Mouse (Mus musculus) pancreas, adult 10 weeks (tissue): ENCODE data around the gene 1110008L16Rik. TPM values are rescaled to one million over a fixed set of nuclear protein-coding genes. Genes with fewer than 3 reads are reported as not detected.

Source experiments
- polyA plus RNA-seq: library from polyadenylated mRNA; stranded (reverse); fragments of 350-450 nt; fragmentation: Illumina TruSeq; extraction: RNeasy Lipid Tissue Mini Kit (QIAGEN cat#74804); gene quantifications from one replicate; pipeline ENCODE4 v1.2.3, GENCODE M21; 2015; ENCODE audit warnings: low read depth, low replicate concordance; ENCODE audit not compliant: insufficient read depth

The 1110008L16Rik gene
- 2.3 TPM for polyA plus RNA-seq

GRCm38 (mm10) chr12:55299336-55299735, at the start of gene 1110008L16Rik:
Gene 1110008L16Rik, plus strand, starts transcription at chr12:55299577.

GRCm38 (mm10) chr12:55302485-55303441, 3.4 kb downstream of the 1110008L16Rik start, which contains the start of gene Ppp2r3c:
Gene Ppp2r3c, minus strand, starts transcription at chr12:55302998.

GRCm38 (mm10) chr12:55384023-55384749, 84.8 kb downstream of the 1110008L16Rik start, which contains the start of gene Psma6:
Gene Psma6, plus strand, starts transcription at chr12:55384222.

Other genes starting within 250 kb of the 1110008L16Rik start
- gene 2700097O09Rik, start 219.5 kb upstream of the 1110008L16Rik start, polyA plus RNA-seq: 6.4 TPM
- gene Srp54a, start 219.3 kb upstream of the 1110008L16Rik start, polyA plus RNA-seq: 19.4 TPM
- gene Fam177a, start 175.1 kb upstream of the 1110008L16Rik start, polyA plus RNA-seq: 3.6 TPM
- gene Srp54b, start 144.5 kb upstream of the 1110008L16Rik start, polyA plus RNA-seq: 4.9 TPM
- gene 1700047I17Rik2, start 100.0 kb upstream of the 1110008L16Rik start, polyA plus RNA-seq: 0.39 TPM
- gene Srp54c, start 69.4 kb upstream of the 1110008L16Rik start, polyA plus RNA-seq: 14.2 TPM
- 2.7 TPM for gene Ppp2r3c, start 3.4 kb downstream of the 1110008L16Rik start, polyA plus RNA-seq
- 33.9 TPM for gene Psma6, start 84.6 kb downstream of the 1110008L16Rik start, polyA plus RNA-seq
- gene Nfkbia, start 193.1 kb downstream of the 1110008L16Rik start, polyA plus RNA-seq: 18.7 TPM